Mouse (Mus musculus) megakaryocyte-erythroid progenitor cell, adult 5-6 weeks (primary cell): ENCODE measurements at regions not wholly inside any gene's neighbourhood (a gene's known extent, or its start where the extent isn't known, plus 50 kb on each side); places are given as distances from the start of the nearest gene placed in this dataset.
"Not testable (repeated sequence)": the region's sequence is repeated elsewhere in the genome, so short reads cannot be mapped to it uniquely, and the experiment has no call there.

ENCODE experiments used
- ATAC-seq: replicated peaks from 2 replicates; pipeline ENCODE4 v1.8.0; 2016; ENCODE audit warnings: mild to moderate bottlenecking, inconsistent platforms; ENCODE audit not compliant: severe bottlenecking, poor library complexity, low FRiP score, low TSS enrichment

DNA sequence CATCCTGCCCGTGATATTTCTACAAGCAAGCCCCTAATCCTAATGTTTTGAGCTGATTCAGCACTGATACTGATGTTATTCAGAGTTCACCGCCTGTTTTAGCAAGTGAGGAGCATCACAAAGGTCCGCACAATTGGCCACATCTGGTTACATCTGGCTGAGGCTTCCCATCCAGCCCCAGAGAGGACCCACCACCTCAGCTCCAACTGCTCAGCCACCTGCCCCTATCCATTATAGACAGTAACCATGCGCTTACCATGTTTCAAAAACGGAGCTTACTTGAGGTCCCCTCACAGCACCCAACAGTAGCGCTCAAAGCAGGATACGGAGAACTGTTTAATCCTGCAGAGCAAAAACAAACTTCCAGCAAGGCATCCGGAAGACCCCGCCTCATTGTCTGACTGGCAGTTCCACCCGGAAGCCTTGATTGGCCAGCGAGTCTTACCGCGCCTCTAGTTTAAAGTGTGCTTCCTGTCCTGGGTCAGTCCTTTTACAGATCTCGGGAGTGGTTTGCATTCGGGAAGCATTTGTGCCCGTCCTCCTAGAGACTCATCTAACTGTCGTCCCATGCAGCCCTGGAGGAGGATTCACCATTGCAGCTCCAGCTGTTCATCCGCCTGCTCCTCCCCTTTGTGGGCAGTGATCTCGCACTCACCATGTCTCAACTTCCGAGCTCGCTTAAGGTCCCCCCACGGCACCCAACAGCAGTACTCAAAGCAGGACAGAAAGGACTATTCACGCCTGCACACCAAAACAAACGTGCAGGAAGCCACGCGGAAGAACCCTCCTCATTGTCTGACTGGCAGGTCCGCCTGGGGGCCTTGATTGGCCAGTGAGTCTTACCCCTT, 69.9 kb upstream of the Zfp825 start:
- peak; percentile 100 for ATAC-seq

DNA sequence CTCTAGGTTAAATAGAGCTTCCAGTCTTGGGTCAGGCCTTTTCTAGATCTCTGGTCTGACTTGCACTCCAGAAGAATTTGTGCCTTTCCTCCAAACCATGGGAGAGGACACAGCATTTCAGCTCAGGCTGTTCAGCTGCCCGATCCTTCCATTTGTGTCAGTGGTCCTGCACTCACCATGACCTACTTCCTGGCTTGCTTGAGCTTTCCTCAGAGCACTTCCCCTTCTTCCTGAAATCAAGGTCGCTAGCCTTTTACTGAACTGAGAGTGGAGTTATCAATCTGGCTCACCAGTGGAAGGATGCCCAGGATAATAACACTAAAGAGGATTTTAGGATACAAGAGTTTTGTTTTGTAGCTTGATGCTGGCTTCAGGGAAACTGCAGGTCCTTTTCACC, 70.5 kb upstream of the Zfp825 start:
- not testable (repeated sequence) for ATAC-seq

- not testable (repeated sequence) for ATAC-seq
Measured at GRCm38 (mm10) chr13:74569967-74570366, 69.4 kb upstream of the Erap1 start.
